Mouse (Mus musculus) thymus, postnatal 25 days (tissue): ENCODE measurements around the gene Mrps18a.

Experiments
- DNase-seq: peaks from one replicate; pipeline ENCODE4 v3.0.0; 2022

Gene Mrps18a

DNA sequence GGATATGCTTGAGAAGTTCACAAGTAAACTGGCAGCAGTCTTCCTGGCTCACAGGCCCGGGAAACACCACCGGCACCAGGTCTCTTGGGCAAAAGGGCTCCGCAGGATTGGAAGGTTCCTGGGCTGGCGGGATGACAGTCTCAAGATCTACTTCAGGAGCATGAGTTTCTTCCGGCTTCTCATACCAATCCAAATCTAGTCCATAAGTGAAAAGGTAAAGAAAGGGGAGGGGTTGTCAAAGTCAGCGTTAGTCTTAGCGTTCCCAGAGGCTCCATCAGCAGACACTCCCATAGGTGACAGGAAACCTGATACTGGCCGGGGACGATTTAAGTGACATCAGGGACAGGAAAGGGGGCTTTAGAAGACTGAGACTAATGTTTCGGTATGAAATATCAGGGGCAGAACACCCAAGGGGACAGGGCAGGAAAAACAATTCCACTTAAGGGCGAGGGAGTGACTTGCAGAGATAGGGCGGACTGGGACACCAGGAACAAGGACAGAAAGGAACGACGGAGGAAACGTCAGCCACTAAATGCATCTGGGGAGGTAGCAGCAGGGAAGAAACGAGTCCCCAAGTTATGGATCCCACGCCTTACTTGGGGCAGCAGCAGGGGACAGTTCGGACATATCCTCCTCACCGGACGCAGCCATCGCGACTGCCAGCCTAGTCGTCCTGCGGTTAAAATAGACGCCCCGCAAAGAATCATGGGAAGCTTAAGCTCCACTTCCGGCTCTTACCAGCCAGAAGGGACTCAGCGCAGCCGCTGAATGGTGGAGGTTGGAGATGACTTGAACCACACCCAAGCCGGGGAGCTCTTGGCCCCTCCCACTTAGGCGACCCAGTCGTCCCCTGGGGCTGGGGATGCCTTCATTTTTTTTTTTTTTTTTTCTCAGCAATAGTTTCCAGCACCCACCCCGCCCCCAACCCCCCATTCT is 42.3 kb downstream of the Mrps18a start, which contains the start of gene Mad2l1bp:
TSS of gene Mad2l1bp (minus strand) at position 707 of the 936 bp plus-strand sequence.
- peak; percentile 89 for DNase-seq

DNA sequence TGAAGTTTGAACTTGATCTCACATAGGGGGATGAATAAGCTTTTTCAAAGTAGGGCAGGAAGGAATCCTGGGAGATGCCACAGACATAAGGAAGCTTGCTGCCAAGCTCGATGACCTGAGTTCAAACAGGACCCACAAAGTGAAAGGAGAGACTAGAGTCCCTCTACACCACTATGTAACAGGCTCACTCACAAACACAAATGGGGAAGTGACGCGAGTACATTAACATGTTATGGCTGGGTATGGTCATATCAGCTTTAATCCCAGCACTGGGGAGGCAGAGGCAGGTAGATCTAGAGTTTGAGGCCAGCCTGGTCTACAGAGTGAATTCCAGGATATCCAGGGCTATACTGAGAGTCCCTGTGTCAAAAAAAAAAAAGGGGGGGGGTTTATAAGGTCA is 43.5 kb downstream of the Mrps18a start:
- no peak for DNase-seq

GRCm38 (mm10) chr17:46156680-46157079 is 45.9 kb downstream of the Mrps18a start:
- DNase-seq: no peak

- no peak for DNase-seq
Observed at GRCm38 (mm10) chr17:46157131-46157530, 46.3 kb downstream of the Mrps18a start.

- no peak for DNase-seq
Observed at GRCm38 (mm10) chr17:46159236-46159635, 48.5 kb downstream of the Mrps18a start.

GRCm38 (mm10) chr17:46160090-46160662 is 49.4 kb downstream of the Mrps18a start:
- DNase-seq: peak; percentile 94

- DNase-seq: peak; percentile 95
Observed at GRCm38 (mm10) chr17:46160686-46161085, 49.9 kb downstream of the Mrps18a start, which contains the start of gene Gtpbp2. Gene Gtpbp2 (plus strand): TSS chr17:46161032.

DNA sequence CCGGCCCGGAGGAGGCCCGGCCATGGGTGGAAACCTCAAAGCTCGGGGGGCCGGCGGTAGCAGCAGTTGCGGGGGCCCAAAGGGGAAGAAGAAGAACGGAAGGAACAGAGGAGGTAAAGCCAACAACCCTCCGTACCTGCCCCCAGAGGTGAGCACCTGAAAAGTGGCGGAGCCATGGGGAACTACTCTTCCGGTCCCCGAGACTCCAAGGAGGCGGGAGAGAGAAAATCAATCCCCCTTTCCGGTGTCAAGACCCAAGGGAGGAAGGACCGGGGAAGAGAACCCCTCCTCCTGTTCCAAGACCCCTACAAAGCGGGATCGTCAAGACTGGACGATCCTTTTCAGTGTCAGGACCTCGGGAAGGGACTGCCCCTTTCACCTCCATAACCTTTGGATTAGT is 50.4 kb downstream of the Mrps18a start:
- DNase-seq: no peak

DNA sequence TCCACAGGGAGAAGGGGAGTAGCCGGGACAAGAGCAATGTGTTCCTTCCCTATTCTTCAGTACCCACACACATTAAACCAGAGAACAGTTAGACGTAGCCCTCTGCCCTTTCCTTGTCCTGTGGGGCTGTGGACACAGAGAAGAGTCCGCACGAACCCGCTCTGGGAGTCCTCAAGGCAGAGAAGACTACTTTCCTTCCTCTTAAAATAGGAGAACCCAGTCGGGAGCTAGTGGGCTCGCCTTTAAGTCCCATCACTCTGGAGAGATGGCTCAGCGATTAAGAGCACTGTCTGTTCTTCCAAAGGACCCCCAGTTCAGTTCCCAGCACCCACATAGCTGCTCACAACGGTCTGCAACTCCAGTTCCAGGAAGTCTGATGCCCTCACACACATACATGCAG is 50.9 kb downstream of the Mrps18a start:
- DNase-seq: no peak

GRCm38 (mm10) chr17:46162551-46162950 is 51.8 kb downstream of the Mrps18a start:
- DNase-seq: no peak

DNA sequence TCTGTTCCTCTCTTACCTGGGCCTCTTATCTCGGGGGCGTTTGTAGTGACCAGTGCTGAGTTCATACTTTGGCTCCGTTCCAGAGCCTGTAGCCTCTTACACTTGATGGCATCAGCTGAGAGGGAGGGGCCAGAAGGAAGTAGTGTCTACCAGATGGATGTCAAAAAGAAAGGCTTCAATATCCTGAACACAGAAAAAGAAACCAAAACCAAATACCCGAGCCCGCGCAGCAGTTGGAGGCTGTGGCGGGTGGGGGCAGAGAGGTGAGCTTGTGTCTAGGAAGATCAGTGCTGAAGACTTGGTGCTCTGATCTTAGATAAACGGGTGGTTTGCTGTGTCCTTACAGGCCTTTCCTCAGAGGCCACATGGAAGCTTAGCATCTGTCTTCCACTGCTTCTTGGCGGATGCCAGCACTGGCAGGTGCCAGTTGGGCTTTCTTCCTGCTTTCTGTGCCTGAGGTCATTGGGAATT is 52.2 kb downstream of the Mrps18a start:
- DNase-seq: peak; percentile 79

- no peak for DNase-seq
Observed at GRCm38 (mm10) chr17:46164301-46164700, 53.5 kb downstream of the Mrps18a start.

GRCm38 (mm10) chr17:46164791-46165190 is 54.0 kb downstream of the Mrps18a start:
- no peak for DNase-seq

- DNase-seq: no peak
Observed at GRCm38 (mm10) chr17:46165460-46165859, 54.7 kb downstream of the Mrps18a start.

- DNase-seq: no peak
Observed at GRCm38 (mm10) chr17:46166270-46166669, 55.5 kb downstream of the Mrps18a start.

DNA sequence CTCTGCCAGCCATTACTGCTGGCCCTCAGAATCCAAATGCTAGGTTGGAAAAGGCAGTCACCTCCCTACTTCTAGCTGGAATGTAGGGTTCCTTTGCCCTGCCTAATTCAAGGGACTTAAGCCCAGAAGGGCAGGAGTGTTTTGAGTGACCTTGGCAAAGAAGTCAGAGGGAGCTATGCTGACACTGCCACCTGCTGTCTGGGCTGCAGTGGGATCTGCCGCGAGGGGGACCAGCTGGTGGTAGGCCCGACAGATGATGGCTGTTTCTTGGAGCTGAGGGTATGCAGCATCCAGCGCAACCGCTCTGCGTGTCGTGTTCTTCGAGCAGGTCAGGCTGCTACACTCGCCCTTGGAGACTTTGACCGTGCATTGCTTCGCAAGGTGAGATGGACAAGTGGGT is 56.2 kb downstream of the Mrps18a start:
- DNase-seq: no peak

- no peak for DNase-seq
Observed at GRCm38 (mm10) chr17:46168318-46168717, 57.5 kb downstream of the Mrps18a start.

- no peak for DNase-seq
Observed at GRCm38 (mm10) chr17:46168768-46169167, 58.0 kb downstream of the Mrps18a start.

DNA sequence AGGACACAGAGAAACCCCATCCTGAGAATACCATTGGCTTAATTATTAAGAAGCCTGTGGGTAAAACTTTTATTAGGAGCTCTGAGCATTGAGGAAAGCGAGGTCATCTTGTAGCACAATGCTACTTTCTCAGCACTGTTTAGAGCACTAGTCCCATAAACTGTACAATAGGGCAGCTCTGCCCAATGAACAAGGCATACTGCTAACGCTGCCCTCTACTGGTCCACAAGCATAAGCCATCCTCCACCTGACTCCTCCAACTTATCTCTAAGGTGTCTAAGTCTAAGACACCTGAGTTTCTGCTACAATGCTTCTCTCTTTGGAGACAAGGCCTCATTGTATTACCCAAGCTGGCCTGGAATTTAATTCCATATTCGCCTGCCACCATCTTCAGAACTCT is 59.8 kb downstream of the Mrps18a start:
- DNase-seq: peak; percentile 58
